Mouse (Mus musculus) hindbrain, embryonic 16.5 days (tissue): ENCODE data around the gene Naaladl1. TPM values are rescaled to one million over a fixed set of nuclear protein-coding genes. Genes with fewer than 3 reads are reported as not detected.
A peak's percentile ranks its signal among the peaks of the same experiment; 100 is the strongest.

Experiments used
- ATAC-seq: fragments of 200-750 bp; cut with Nextera tagmentation; 2 replicates; pipeline ENCODE4 v1.8.0; 2017; ENCODE audit warnings: moderate TSS enrichment, moderate library complexity
- H3K27ac ChIP-seq: fragments of 300-500 bp; sonication (generic); 2 replicates; pipeline ENCODE4 v1.5.1; 2014; ENCODE audit warnings: low read depth, mild to moderate bottlenecking, control low read depth, low read length, moderate library complexity
- H3K27me3 ChIP-seq: fragments of 300-500 bp; sonication (generic); replicated peaks from 2 replicates; pipeline ENCODE4 v1.6.1; 2014; ENCODE audit warnings: low read length; ENCODE audit not compliant: control insufficient read depth, insufficient read depth
- H3K36me3 ChIP-seq: fragments of 300-500 bp; sonication (generic); 2 replicates; pipeline ENCODE4 v1.6.1; 2014; ENCODE audit warnings: mild to moderate bottlenecking, low read length, moderate library complexity, mixed read lengths; ENCODE audit not compliant: control insufficient read depth, insufficient read depth
- H3K4me1 ChIP-seq: fragments of 300-500 bp; sonication (generic); 2 replicates; pipeline ENCODE4 v1.6.1; 2014; ENCODE audit warnings: low read depth, low read length; ENCODE audit not compliant: control insufficient read depth, insufficient read depth
- H3K4me2 ChIP-seq: fragments of 300-500 bp; sonication (generic); 2 replicates; pipeline ENCODE4 v1.6.1; 2014; ENCODE audit warnings: mild to moderate bottlenecking, low read length, control low read depth, moderate library complexity
- H3K4me3 ChIP-seq: fragments of 300-500 bp; sonication (generic); 2 replicates; pipeline ENCODE4 v1.5.1; 2014; ENCODE audit warnings: mild to moderate bottlenecking, low read length, control low read depth, moderate library complexity
- H3K9ac ChIP-seq: fragments of 300-500 bp; sonication (generic); 2 replicates; pipeline ENCODE4 v1.6.1; 2014; ENCODE audit warnings: low read depth, mild to moderate bottlenecking, control low read depth, low read length, moderate library complexity
- H3K9me3 ChIP-seq: fragments of 300-500 bp; sonication (generic); 2 replicates; pipeline ENCODE4 v1.6.1; 2014; ENCODE audit warnings: mild to moderate bottlenecking, low read length, moderate library complexity; ENCODE audit not compliant: control insufficient read depth
- WGBS: fragments of 180-500 bp; shearing (Covaris S2); extraction: QIAGEN DNeasy Blood & Tissue Kit; methylation state at CpG from one replicate; pipeline ENCODE4 v1.1.7; 2014; 5-methylcytosine and 5-hydroxymethylcytosine counted together
- polyA plus RNA-seq: library from polyadenylated mRNA; unstranded; fragments of >200 nt; fragmentation: Nextera tagmentation; extraction: Ambion mirVana; gene quantifications from 2 replicates; pipeline ENCODE4 v1.2.1, GENCODE M21; 2015

Naaladl1 gene
- polyA plus RNA-seq: 0.41 and 0.43 TPM in 2 replicates

GRCm38 (mm10) chr19:6105586-6105985 lies at the start of gene Naaladl1:
Gene Naaladl1, plus strand, starts transcription at chr19:6105782.
- 83% methylated on average over 7 of the region's 7 CpGs for WGBS
- ATAC-seq: no peak
- no peak within 1 kb of the TSS for H3K4me3 ChIP-seq

DNA sequence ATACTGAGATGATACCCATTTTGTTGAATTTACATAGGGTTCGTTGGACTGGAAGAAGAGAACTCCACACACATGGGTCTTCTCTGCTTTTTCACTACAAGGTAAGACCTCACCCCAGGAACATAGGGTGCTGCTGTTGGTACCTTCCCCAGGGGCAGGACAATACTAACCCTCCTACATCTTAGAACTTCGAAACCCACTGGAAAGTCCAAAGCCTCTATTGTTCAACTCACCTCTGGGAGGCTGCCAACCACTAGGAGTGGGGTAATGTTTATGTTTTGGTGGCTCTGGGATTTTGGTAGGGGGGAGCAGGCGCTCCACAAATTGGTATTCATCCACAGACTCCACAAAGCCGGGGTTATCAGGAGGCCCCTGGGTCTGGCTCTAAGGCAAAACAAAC lies 48.9 kb upstream of the Naaladl1 start:
- Histone ChIP-seq H3K27me3 (no peaks in the 10 kb centered on the region), H3K9me3 (no peaks in the 10 kb centered on the region), H3K36me3 (peaks cover 30% of the 10 kb centered on the region), H3K9ac (peak overlapping the region; percentile 85), H3K27ac (no peak overlapping the region), H3K4me3 (peak overlapping the region; percentile 63), H3K4me1 (peaks cover 20% of the 10 kb centered on the region), H3K4me2 (peak overlapping the region; percentile 86)
- 47% methylated on average over 4 of the region's 4 CpGs for WGBS
- ATAC-seq: no peak

More at GRCm38 (mm10) chr19:6105586-6105985, at the start of gene Naaladl1:
- H3K4me1 ChIP-seq: no peaks in the 10 kb centered on the region
- no peaks in the 10 kb centered on the region for H3K9me3 ChIP-seq
- H3K4me2 ChIP-seq: no peak within 1 kb of the TSS
- no peaks in the 10 kb centered on the region for H3K27me3 ChIP-seq
- H3K9ac ChIP-seq: no peak within 1 kb of the TSS
- H3K36me3 ChIP-seq: no peaks in the 10 kb centered on the region
- H3K27ac ChIP-seq: no peak within 1 kb of the TSS

DNA sequence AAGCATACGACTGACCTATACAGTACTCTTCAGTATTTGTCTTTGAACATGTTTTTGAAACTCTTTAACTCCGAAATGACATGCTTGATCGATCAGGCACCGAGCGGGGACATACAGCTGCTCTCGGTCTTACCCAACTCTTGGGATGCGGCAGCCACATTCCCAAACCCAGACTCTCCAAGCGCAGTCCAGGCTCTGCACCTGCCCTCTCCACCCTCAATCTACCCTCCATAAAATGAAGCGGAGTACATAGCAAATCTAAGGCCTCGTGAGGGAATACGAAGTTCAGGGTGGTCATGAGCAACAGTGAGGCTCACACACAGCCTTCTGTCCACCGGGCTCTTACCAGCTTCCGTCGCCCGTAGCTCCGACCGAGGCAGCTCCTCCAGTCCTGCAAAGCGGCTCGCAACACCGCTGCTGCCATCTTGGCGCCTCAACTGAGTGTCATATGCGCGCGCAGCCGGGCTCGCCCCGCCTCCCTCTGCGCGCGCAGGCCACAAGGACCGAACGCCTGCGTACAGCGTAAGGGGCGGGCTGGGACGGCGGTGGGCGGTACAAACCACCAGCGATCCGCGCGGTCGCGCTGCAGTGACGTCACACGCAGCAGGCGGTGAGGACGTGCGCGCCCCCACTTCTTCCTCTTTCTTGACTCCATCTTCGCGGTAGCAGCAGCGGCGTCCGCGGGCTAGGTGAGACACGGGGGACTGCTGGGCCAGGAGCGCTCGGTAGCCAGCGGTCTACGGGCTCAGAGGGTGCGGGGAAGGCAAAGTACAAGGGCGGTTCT lies 48.1 kb upstream of the Naaladl1 start, which contains the start of the genes Mrpl49 and Fau:
Gene Mrpl49 (minus strand): TSS at position 473 of the 784 bp plus-strand sequence.
Gene Fau (plus strand): TSS at position 532 of the 784 bp plus-strand sequence.
- peaks cover 28% of the 10 kb centered on the region for H3K4me1 ChIP-seq
- H3K36me3 ChIP-seq: peaks cover 24% of the 10 kb centered on the region
- no peaks in the 10 kb centered on the region for H3K27me3 ChIP-seq
- peak within 1 kb of the TSS; percentile 80 for H3K27ac ChIP-seq
- ATAC-seq: peak; percentile 89
- H3K4me2 ChIP-seq: peak within 1 kb of the TSS; percentile 90
- peak within 1 kb of the TSS; percentile 63 for H3K4me3 ChIP-seq
- H3K9me3 ChIP-seq: no peaks in the 10 kb centered on the region
- WGBS: under 1% methylated on average over 50 of the region's 63 CpGs
- H3K9ac ChIP-seq: peak within 1 kb of the TSS; percentile 89

DNA sequence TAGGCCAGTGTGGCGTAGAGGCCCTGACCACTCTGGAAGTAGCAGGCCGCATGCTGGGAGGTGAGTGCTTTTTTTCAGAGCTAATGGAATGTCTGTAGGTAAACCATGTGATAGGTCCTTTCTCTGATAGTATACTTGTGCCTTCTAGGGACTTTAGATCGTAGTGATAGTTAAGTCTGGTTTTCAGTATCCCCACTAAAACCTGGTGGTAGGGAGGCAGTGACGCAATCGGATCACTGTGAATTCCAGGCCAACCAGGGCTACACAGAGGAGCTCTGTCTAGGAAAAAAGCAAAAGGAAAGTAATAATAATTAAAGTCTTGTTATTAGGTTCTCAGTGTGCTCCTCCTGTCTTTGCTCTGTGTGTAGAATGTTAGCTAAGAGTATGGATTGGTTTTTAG lies 47.1 kb upstream of the Naaladl1 start:
- peak overlapping the region; percentile 63 for H3K4me3 ChIP-seq
- no peak for ATAC-seq
- H3K9me3 ChIP-seq: no peaks in the 10 kb centered on the region
- peaks cover 15% of the 10 kb centered on the region for H3K36me3 ChIP-seq
- H3K9ac ChIP-seq: peak overlapping the region; percentile 89
- H3K27ac ChIP-seq: no peak overlapping the region
- 34% methylated on average over 5 of the region's 5 CpGs for WGBS
- peaks cover 34% of the 10 kb centered on the region for H3K4me1 ChIP-seq
- no peaks in the 10 kb centered on the region for H3K27me3 ChIP-seq
- H3K4me2 ChIP-seq: peak overlapping the region; percentile 90

- no peak for ATAC-seq
- Histone ChIP-seq H3K27me3 (no peaks in the 10 kb centered on the region), H3K9ac (no peak overlapping the region; the same call in 1 of the 2 replicates), H3K4me2 (peak overlapping the region; percentile 90), H3K4me3 (no peak overlapping the region; the same call in 1 of the 2 replicates), H3K27ac (no peak overlapping the region), H3K36me3 (peaks cover 10% of the 10 kb centered on the region; the same call in 1 of the 2 replicates), H3K4me1 (peaks cover 39% of the 10 kb centered on the region), H3K9me3 (no peaks in the 10 kb centered on the region)
- WGBS: 91% methylated on average over 5 of the region's 5 CpGs
Observed at GRCm38 (mm10) chr19:6058966-6059365, 46.6 kb upstream of the Naaladl1 start.

DNA sequence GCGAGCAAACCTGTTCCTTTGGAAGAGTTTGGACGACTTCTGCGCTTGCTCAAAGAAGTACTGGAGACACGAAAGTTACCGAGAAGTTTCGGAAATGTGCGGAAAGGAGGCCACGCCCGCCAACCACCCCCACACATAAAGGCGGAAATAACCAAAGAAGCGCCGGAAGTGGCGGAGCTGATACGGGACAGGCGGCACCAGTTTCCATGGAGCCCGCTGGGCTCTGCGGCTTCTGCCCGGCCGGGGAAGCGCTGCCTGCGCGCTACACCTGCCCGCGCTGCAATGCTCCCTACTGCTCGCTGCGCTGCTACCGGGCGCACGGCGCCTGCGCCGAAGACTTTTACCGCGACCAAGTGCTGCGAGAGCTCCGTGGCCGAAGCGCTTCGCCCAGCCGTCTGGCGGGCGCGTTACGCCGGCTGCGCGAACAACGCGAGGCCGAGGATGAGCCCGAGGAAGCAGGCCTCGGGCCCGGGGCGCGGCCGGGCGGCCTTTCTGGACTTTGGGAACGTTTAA lies 44.5 kb upstream of the Naaladl1 start, which contains the start of gene Znhit2:
Gene Znhit2 (plus strand): TSS at position 172 of the 513 bp plus-strand sequence.
- Histone ChIP-seq H3K9me3 (no peaks in the 10 kb centered on the region), H3K4me3 (peak within 1 kb of the TSS; percentile 71), H3K4me2 (peak within 1 kb of the TSS; percentile 100), H3K36me3 (no peaks in the 10 kb centered on the region), H3K27ac (peak within 1 kb of the TSS; percentile 87), H3K9ac (peak within 1 kb of the TSS; percentile 87), H3K27me3 (no peaks in the 10 kb centered on the region), H3K4me1 (peaks cover 44% of the 10 kb centered on the region)
- under 1% methylated on average over 54 of the region's 58 CpGs for WGBS
- ATAC-seq: peak; percentile 73

GRCm38 (mm10) chr19:6061641-6062302 lies 43.8 kb upstream of the Naaladl1 start:
- Histone ChIP-seq H3K9ac (peak overlapping the region; percentile 87), H3K9me3 (no peaks in the 10 kb centered on the region), H3K4me3 (peak overlapping the region; percentile 71), H3K4me2 (peak overlapping the region; percentile 100), H3K36me3 (no peaks in the 10 kb centered on the region), H3K27ac (peak overlapping the region; percentile 87), H3K27me3 (no peaks in the 10 kb centered on the region), H3K4me1 (peaks cover 44% of the 10 kb centered on the region)
- ATAC-seq: peak; percentile 9; the same call in 1 of the 2 replicates
- 2% methylated on average over 37 of the region's 44 CpGs for WGBS

GRCm38 (mm10) chr19:6062418-6062817 lies 43.2 kb upstream of the Naaladl1 start:
- Histone ChIP-seq H3K27me3 (no peaks in the 10 kb centered on the region), H3K36me3 (no peaks in the 10 kb centered on the region), H3K4me2 (peak overlapping the region; percentile 100), H3K9me3 (no peaks in the 10 kb centered on the region), H3K4me1 (peaks cover 42% of the 10 kb centered on the region), H3K27ac (no peak overlapping the region), H3K9ac (peak overlapping the region; percentile 87), H3K4me3 (peak overlapping the region; percentile 71)
- 74% methylated on average over 5 of the region's 5 CpGs for WGBS
- ATAC-seq: no peak
